Mouse (Mus musculus): ENCODE data around the gene Fam98a. TPM values are rescaled to one million over a fixed set of nuclear protein-coding genes. Genes with fewer than 3 reads are reported as not detected.

Gene Fam98a
- polyA plus RNA-seq (2021): 57.1 TPM

DNA sequence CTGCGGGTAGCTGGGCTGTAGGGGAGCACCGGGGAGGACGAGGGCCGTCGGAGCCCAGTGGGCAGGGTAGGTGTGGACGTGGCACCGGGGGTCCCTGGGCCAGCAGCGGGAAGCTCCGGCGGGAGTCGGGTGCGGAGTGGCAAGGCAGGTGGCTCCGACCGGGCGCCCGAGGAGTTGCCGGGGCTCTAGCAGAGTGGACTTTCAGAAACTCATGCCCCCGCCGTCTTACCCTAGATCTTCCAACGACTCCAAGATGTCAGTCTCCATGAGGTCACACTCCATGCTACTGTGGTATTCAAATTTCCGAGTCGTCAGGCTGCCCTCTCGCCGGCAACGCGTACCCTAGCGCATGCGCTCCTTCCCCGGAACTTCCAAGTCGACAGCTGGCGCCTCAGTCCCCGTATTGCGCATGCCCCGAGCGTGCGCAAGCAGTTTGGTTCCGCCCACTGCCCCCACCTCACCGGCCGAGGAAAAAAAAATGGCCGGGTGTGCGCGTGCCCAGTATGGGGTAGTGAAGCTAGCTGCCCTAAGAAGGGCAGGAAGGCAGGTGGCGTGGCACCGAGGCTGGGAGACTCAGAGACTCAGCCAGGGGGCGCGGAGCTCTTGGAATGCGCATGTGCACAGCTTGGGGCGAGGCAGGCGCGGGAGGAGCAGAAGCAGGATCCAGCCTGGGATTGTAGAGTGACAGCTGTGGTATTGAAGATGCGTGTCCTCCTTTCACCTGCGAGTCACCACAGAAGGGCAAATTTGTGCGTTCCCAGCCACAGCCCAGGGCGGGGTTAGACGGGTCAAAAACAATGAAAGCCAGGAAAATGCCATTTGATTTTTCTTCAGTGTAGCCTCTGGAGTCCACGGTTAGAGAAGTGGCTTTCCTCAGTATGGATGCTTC is at the start of gene Fam98a:
Gene Fam98a (minus strand): TSS at position 435 of the 889 bp plus-strand sequence.
- ChIA-PET POLR2A (interaction anchor here (0.5 to 1.6 kb wide), 5 partner anchors 11 to 304 kb away, joined by 3 to 5 read pairs (median 3); no protein-coding TSS in a partner anchor), CTCF (interaction anchor here (0.9 to 2.4 kb wide), 2 partner anchors 10 to 56 kb away, joined by 3 to 10 read pairs; no protein-coding TSS in a partner anchor)
- no peaks in the 10 kb centered on the region for H3K27me3 ChIP-seq
- in situ Hi-C loops (cut with MboI; ENCODE audit: low pct_unique_long_range_greater_than_20kb): no loop called here
- ATAC-seq (peak; percentile 98), DNase-seq (ENCODE audit: low read depth, low spot score) (peak; percentile 90)
- TF ChIP-seq CTCF (IDR thresholded peaks at IDR 0.05): peak; percentile 49

DNA sequence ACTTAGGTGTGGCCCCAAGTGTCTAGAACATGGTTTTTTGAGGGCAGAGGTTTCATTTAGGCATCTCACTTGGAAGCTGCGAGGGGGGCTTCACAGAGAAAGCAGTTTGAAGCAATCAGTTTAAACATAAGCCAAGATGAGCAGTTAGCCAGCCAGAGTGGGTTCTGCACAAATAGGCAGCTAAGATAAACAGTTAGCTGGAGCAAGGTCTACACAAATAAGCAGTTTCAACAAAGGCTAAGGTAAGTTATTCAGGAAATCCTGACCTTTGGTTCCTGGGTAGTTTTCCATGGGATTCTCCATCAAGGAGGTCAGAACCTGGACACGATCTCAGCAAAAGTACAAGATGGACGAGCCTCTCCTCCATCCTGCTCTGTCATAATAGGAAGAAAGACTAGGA is 46.9 kb upstream of the Fam98a start:
- no peak for DNase-seq (ENCODE audit: low read depth, low spot score)
- ChIA-PET POLR2A (no interaction called here), CTCF (interaction anchor here (1.2 kb wide), 1 partner anchor 9 kb away, joined by 4 read pairs; no protein-coding TSS in a partner anchor)
- no peak for TF ChIP-seq CTCF (IDR thresholded peaks at IDR 0.05)
- ATAC-seq: no peak
- H3K27me3 ChIP-seq: peaks cover 8% of the 10 kb centered on the region
- in situ Hi-C loops (cut with MboI; ENCODE audit: low pct_unique_long_range_greater_than_20kb): no loop called here

DNA sequence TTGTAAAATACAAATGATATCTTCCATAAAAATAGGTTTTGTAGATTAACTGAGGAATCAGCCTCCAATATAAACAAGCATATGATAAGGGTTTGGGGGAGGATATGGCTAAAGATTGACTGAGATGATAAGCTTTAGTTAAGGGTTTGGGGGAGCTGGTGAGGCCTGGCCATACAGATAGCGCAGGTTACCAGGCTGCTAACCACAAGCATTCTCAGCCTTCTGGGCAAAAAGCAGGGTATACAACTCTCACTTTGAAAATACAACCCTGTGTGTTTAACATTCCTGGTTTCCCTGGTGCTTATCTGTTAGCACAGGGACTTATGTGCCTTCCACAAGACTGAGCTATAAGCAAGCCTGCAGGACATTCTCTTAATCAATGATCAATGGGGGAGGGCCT is 31.0 kb upstream of the Fam98a start:
- no peak for TF ChIP-seq CTCF (IDR thresholded peaks at IDR 0.05)
- ATAC-seq (no peak), DNase-seq (ENCODE audit: low read depth, low spot score) (no peak)
- in situ Hi-C loops (cut with MboI; ENCODE audit: low pct_unique_long_range_greater_than_20kb): no loop called here
- ChIA-PET CTCF (no interaction called here), POLR2A (no interaction called here)
- no peaks in the 10 kb centered on the region for H3K27me3 ChIP-seq

- ATAC-seq (no peak), DNase-seq (ENCODE audit: low read depth, low spot score) (no peak)
- ChIA-PET POLR2A (no interaction called here), CTCF (no interaction called here)
- no peak for TF ChIP-seq CTCF (IDR thresholded peaks at IDR 0.05)
- in situ Hi-C loops (cut with MboI; ENCODE audit: low pct_unique_long_range_greater_than_20kb): no loop called here
- peaks cover 10% of the 10 kb centered on the region for H3K27me3 ChIP-seq
These were observed 23.9 kb upstream of the Fam98a start for GRCm38 (mm10) chr17:75575608-75576007.

DNA sequence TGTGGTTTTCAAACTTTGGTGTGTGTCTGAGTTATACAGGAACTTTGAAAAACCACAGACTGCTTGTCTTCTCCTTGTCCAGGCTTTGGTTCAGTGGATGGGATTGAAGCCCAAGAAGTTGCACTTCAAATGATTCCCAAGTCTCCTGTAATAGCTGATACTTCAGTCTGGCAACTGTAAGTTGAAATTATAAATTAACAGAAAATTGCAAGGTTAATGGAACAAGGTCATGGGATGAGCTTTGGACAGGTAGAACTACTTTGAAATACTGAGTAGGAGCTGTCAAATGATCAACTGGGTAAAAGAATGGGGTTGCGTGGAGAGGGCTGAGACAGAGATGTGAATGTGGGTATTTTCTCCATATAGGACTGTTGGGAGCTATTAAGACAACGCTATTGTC is 6.3 kb upstream of the Fam98a start:
- no peak for DNase-seq (ENCODE audit: low read depth, low spot score)
- in situ Hi-C loops (cut with MboI; ENCODE audit: low pct_unique_long_range_greater_than_20kb): no loop called here
- ChIA-PET CTCF (no interaction called here), POLR2A (no interaction called here)
- no peak for ATAC-seq
- TF ChIP-seq CTCF (IDR thresholded peaks at IDR 0.05): no peak
- H3K27me3 ChIP-seq: no peaks in the 10 kb centered on the region

DNA sequence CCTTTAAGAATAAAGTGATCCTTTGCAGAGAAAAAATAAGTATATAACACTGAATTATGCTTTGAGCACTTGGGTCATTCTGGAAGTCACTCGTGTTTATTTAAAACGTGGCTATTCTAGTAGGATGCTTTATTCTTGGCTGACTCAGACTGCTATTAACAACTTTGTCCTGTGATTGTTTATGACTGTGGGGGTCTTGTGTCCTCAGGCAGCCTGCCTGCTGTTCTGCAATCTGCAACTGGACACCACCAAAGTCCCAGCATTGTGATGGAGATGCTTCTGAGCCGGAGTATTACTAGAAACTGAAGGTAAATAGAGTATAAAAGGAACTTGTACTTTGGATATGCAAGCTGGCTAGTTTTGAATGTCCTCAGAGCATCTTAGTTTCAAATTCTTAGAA is 5.3 kb upstream of the Fam98a start:
- CTCF ChIA-PET: no interaction called here
- in situ Hi-C loops (cut with MboI; ENCODE audit: low pct_unique_long_range_greater_than_20kb): no loop called here
- POLR2A ChIA-PET: no interaction called here
- TF ChIP-seq CTCF (IDR thresholded peaks at IDR 0.05): no peak
- DNase-seq (ENCODE audit: low read depth, low spot score): no peak
- ATAC-seq: no peak
- no peaks in the 10 kb centered on the region for H3K27me3 ChIP-seq

DNA sequence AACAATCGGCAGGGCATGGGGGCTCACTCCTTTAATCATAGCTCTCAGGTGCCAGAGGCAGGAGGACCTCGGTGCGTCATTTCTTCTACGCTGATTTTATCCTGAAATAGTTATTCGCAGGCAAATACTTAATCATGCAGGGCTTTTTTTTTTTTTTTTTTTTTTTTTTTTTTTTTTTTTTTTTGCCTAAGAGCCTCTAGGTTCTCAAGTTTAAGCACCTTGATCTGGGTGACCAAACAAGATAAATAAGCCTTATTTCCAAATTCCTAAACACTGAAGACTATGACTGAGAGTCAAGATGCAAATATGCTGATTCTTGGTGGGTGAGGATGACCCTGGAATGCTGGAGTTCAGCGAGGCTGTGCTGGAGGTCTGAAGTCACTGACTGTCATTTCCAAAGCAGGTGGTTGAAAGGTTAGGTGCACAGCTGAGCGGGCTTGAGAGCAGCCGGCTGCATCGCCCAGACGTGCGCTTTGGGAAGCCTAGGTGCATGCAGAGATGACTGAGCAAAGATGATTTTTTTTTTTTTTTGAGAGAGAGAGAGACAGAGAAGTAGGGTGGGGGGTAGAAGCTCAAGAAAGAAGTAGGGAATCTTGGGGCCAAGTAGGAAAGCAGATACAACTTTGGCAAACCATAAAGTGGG is 854 bp downstream of the Fam98a start:
- in situ Hi-C loops (cut with MboI; ENCODE audit: low pct_unique_long_range_greater_than_20kb): no loop called here
- no peak for DNase-seq (ENCODE audit: low read depth, low spot score)
- no peak for TF ChIP-seq CTCF (IDR thresholded peaks at IDR 0.05)

GRCm38 (mm10) chr17:75544262-75544661 is 7.5 kb downstream of the Fam98a start:
- H3K27me3 ChIP-seq: no peaks in the 10 kb centered on the region
- DNase-seq (ENCODE audit: low read depth, low spot score) (no peak), ATAC-seq (no peak)
- no peak for TF ChIP-seq CTCF (IDR thresholded peaks at IDR 0.05)
- in situ Hi-C loops (cut with MboI; ENCODE audit: low pct_unique_long_range_greater_than_20kb): loop anchor here (25.0 kb wide), 2 partner anchors 432 to 732 kb away; no protein-coding TSS in a partner anchor
- ChIA-PET CTCF (no interaction called here), POLR2A (no interaction called here)

More for the DNA sequence above, 854 bp downstream of the Fam98a start:
- no peaks in the 10 kb centered on the region for H3K27me3 ChIP-seq
- peak; percentile 27 for ATAC-seq
- CTCF ChIA-PET: interaction anchor here (2.4 kb wide), 1 partner anchor 9 kb away, joined by 10 read pairs; no protein-coding TSS in a partner anchor
- POLR2A ChIA-PET: interaction anchor here (0.6 to 1.6 kb wide), 6 partner anchors 10 to 239 kb away, joined by 3 to 5 read pairs (median 4); no protein-coding TSS in a partner anchor

DNA sequence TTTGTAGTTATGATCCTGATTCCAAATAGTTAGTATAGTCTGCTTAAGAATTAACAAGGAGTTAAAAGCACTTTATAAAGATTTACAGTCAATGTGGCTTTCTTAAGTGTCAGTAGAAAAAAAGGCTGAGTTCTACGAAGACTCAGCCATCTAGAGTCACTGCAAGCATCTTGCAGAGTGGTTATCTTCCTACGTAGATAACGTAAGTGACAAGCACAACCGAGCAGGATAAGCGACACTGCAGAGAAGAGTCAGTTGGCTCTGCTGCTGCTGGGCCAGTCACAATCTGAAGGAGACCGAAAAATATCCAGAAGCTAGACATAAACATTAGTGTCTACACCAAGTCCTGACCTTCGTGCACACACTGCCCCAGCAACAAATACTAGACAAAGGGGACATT is 8.3 kb downstream of the Fam98a start:
- ATAC-seq: no peak
- CTCF ChIA-PET: no interaction called here
- no peaks in the 10 kb centered on the region for H3K27me3 ChIP-seq
- no peak for TF ChIP-seq CTCF (IDR thresholded peaks at IDR 0.05)
- in situ Hi-C loops (cut with MboI; ENCODE audit: low pct_unique_long_range_greater_than_20kb): loop anchor here (25.0 kb wide), 2 partner anchors 431 to 731 kb away; no protein-coding TSS in a partner anchor
- DNase-seq (ENCODE audit: low read depth, low spot score): no peak
- POLR2A ChIA-PET: no interaction called here

DNA sequence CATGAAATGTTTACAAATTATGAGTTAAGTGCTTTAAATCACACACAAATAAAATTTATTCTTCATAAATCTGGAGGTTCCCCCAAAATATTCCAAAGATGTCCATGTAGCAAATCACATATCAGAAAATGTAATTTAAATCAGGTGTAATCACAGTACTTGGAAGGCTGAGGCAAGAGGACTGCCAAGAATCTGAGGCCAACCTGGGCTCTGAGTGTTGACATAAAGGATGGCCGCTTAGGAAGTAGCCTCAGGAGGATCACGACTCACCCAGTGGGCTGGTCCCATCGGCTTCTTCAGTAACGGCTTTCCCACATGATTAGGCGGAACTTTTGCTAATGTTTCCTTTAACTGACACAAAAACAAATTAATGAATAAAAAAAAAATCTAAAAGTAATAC is 11.9 kb downstream of the Fam98a start:
- in situ Hi-C loops (cut with MboI; ENCODE audit: low pct_unique_long_range_greater_than_20kb): loop anchor here (25.0 kb wide), 2 partner anchors 428 to 728 kb away; no protein-coding TSS in a partner anchor
- ATAC-seq: no peak
- CTCF ChIA-PET: no interaction called here
- no peak for TF ChIP-seq CTCF (IDR thresholded peaks at IDR 0.05)
- H3K27me3 ChIP-seq: no peaks in the 10 kb centered on the region
- POLR2A ChIA-PET: no interaction called here
- DNase-seq (ENCODE audit: low read depth, low spot score): no peak

DNA sequence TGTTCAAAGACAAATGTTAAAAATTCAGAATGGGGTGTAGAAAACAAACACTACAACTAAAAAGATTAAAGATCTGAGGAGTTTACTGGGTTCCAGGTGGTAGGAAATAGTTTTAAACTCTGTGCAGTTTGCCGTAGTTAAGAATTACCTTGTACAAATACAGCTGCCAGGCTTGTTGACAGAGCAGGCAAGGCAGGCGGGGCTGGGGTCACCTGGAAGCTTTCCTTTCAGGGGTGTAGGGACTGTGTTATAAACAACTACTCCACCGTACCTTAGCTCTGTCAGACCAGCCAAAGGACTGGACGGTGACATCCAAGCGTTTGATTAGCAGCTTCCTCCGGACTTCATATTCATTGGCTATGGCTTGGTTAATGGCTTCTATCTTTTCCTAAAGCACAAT is 12.6 kb downstream of the Fam98a start:
- no peak for TF ChIP-seq CTCF (IDR thresholded peaks at IDR 0.05)
- no peak for ATAC-seq
- ChIA-PET CTCF (no interaction called here), POLR2A (no interaction called here)
- DNase-seq (ENCODE audit: low read depth, low spot score): no peak
- in situ Hi-C loops (cut with MboI; ENCODE audit: low pct_unique_long_range_greater_than_20kb): loop anchor here (25.0 kb wide), 2 partner anchors 427 to 727 kb away; no protein-coding TSS in a partner anchor
- H3K27me3 ChIP-seq: no peaks in the 10 kb centered on the region

Measured in Patski (cell line).